ENCODE assay signal across 8 mouse cellular contexts in the genomic region with DNA sequence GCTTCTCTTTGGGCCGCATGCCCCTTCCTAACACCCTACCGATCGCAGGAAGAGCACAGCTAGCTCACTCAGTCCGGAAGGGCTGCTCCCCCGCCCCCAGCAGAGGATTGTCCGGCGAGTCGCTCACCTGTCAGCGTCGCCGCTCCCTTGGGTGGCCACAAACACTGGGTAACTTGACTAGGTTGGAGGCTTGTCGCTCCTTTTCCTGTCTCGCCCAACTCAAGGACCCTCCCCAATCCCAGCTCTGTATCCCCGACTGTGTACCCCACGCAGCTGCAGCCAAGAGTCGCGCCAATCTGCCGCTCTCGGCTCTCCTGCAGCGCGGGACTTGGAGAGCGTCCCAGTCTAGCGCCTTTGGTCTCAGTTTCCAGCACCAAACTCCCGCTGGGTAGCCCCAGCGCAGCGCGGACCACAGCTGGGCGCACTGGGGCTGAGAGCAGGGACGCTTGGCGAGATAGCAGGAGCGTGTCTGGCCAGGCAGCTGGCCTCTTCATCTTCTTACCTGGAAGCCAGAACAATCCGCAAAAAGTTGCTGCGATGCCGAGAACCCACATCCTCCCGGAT. TPM values are rescaled to one million over a fixed set of nuclear protein-coding genes. Genes with fewer than 3 reads are reported as not detected.
DNase-seq lines count a peak whose midpoint lies in the region; ATAC-seq and TF ChIP-seq lines count a peak whose summit lies in the region.

No protein-coding gene starts in this region.

- intact Hi-C loops in heart, postnatal 25 days (cut with DNase I) = loop anchor here (10.0 kb wide), 1 partner anchor 493 kb away; no protein-coding TSS in a partner anchor

- H3K36me3 ChIP-seq in kidney, embryonic 16.5 days (ENCODE audit: insufficient read depth, low read length) = no peaks in the 10 kb centered on the region
- H3K36me3 ChIP-seq in liver, embryonic 14.5 days (replicated peaks; ENCODE audit: control insufficient read depth, insufficient read depth, low read depth) = no peaks in the 10 kb centered on the region

- H3K4me3 ChIP-seq in kidney, embryonic 16.5 days (ENCODE audit: low read length) = peak overlapping the region; percentile 47
- peak overlapping the region in 1 of 2 experiments; percentile 31; a peak in 2 of 4 replicates for H3K4me3 ChIP-seq in liver, embryonic 14.5 days (ENCODE audit: insufficient read depth in 1 of 2, low read depth in 2 of 2, low read length in 2 of 2)

- H3K9ac ChIP-seq in kidney, embryonic 16.5 days (replicated peaks; ENCODE audit: low read length) = peak overlapping the region; percentile 28; the same call in 1 of the 2 replicates
- H3K9ac ChIP-seq in liver, embryonic 14.5 days (replicated peaks) = no peak overlapping the region

- no peak for TF ChIP-seq EP300 in liver, embryonic 14.5 days (IDR thresholded peaks at IDR 0.05; ENCODE audit: low read depth)

- WGBS in kidney, embryonic 16.5 days = under 1% methylated on average over 35 of the region's 35 CpGs
- WGBS in liver, embryonic 14.5 days (ENCODE audit: insufficient replicate concordance) = under 1% methylated on average over 35 of the region's 35 CpGs

- peak; percentile 59 for ATAC-seq in kidney, embryonic 16.5 days (ENCODE audit: low FRiP score, low TSS enrichment)
- no peak for ATAC-seq in liver, embryonic 14.5 days (ENCODE audit: insufficient read depth)

- H3K4me2 ChIP-seq in kidney, embryonic 16.5 days (replicated peaks; ENCODE audit: low read depth, low read length) = peak overlapping the region; percentile 93
- peak overlapping the region; percentile 56 for H3K4me2 ChIP-seq in liver, embryonic 14.5 days (ENCODE audit: low read depth)

- no peaks in the 10 kb centered on the region for H3K9me3 ChIP-seq in kidney, embryonic 16.5 days (ENCODE audit: low read length)
- no peaks in the 10 kb centered on the region for H3K9me3 ChIP-seq in liver, embryonic 14.5 days (ENCODE audit: control insufficient read depth, low read length)

- TF ChIP-seq CTCF in liver, embryonic 14.5 days (IDR thresholded peaks at IDR 0.05; ENCODE audit: low read depth) = no peak

- peak; percentile 81 for DNase-seq in heart, adult 11 months
- DNase-seq in heart, postnatal 25 days (ENCODE audit: low spot score) = no peak
- DNase-seq in adrenal gland, postnatal 36 days = peak; percentile 16 to 20
- peak; percentile 14 to 44 for DNase-seq in frontal cortex, postnatal 14 days (ENCODE audit: low spot score in 2 of 2)
- DNase-seq in liver, embryonic 14.5 days (ENCODE audit: low read depth in 3 of 3, low spot score in 3 of 3) = no peak
- peak; percentile 47 to 52 for DNase-seq in right cerebral cortex, adult 2 months (ENCODE audit: low spot score in 2 of 2)
- DNase-seq in spleen, postnatal 10 days (ENCODE audit: low spot score in 2 of 2) = no peak

- H3K27me3 ChIP-seq in kidney, embryonic 16.5 days (ENCODE audit: insufficient read depth, low read length) = peaks cover 40% of the 10 kb centered on the region
- H3K27me3 ChIP-seq in liver, embryonic 14.5 days (ENCODE audit: control insufficient read depth, insufficient read depth, low read length) = peaks cover 32% of the 10 kb centered on the region

- H3K4me1 ChIP-seq in kidney, embryonic 16.5 days (ENCODE audit: insufficient read depth, low read length) = peaks cover 32% of the 10 kb centered on the region
- no peaks in the 10 kb centered on the region for H3K4me1 ChIP-seq in liver, embryonic 14.5 days (replicated peaks; ENCODE audit: control insufficient read depth in 2 of 2, insufficient read depth in 2 of 2, low read length in 1 of 2)

- H3K27ac ChIP-seq in kidney, embryonic 16.5 days (ENCODE audit: low read length) = no peak overlapping the region
- no peak overlapping the region for H3K27ac ChIP-seq in liver, embryonic 14.5 days

RNA-seq across cellular contexts. Expression of a gene that starts 1.5 kb away (rescaled TPM):
- under 1 TPM; 0.34 to 0.68 TPM for total RNA-seq in heart, postnatal 25 days (2021)
- total RNA-seq in adrenal gland, postnatal 36 days (2021) = 10 to 100 TPM in 1 of 2 experiments, 1 to 10 TPM in 1; 5.8 to 10.6 TPM
- 1.3 and 2.5 TPM in 2 replicates for polyA plus RNA-seq in kidney, embryonic 16.5 days (2015; fragmentation: Nextera tagmentation; extraction: Ambion mirVana)
- 0.17 TPM in 2 replicates for polyA plus RNA-seq in liver, embryonic 14.5 days (2012; rRNA removed)
- polyA plus RNA-seq in liver, embryonic 14.5 days (2014; fragmentation: Nextera tagmentation; extraction: Ambion mirVana) = 0.13 and 0.15 TPM in 2 replicates

Comparison
In these comparisons a context has a peak if more than half of its experiments do, and no peak if none do; other contexts are left out.
1. DNase-seq: peak in heart, adult 11 months (single experiment), adrenal gland, postnatal 36 days (2 of 2), frontal cortex, postnatal 14 days (2 of 2) and right cerebral cortex, adult 2 months (2 of 2); none in heart, postnatal 25 days (single experiment), liver, embryonic 14.5 days (0 of 3) and spleen, postnatal 10 days (0 of 2).
2. RNA of a gene that starts 1.5 kb away (total RNA-seq): 5.8 to 10.6 TPM in adrenal gland, postnatal 36 days; 0.34 to 0.68 TPM in heart, postnatal 25 days; every median in the first group is over 4 times any median in the second.